Mouse (Mus musculus): Measurements from ENCODE around the gene Lrba.
A peak's percentile ranks its signal among the peaks of the same experiment; 100 is the strongest.

The Lrba gene

GRCm38 (mm10) chr3:86756548-86756947, 532.1 kb downstream of the Lrba start:
- DNase-seq (ENCODE audit: low spot score) = no peak

- DNase-seq (ENCODE audit: low spot score) = peak; percentile 49
Measured at GRCm38 (mm10) chr3:86758727-86759126, 534.2 kb downstream of the Lrba start.

- DNase-seq (ENCODE audit: low spot score) = peak; percentile 52
Measured at GRCm38 (mm10) chr3:86759383-86759782, 534.9 kb downstream of the Lrba start.

- peak; percentile 67 for DNase-seq (ENCODE audit: low spot score)
Measured at GRCm38 (mm10) chr3:86759834-86760233, 535.4 kb downstream of the Lrba start.

GRCm38 (mm10) chr3:86760474-86760873, 536.0 kb downstream of the Lrba start:
- DNase-seq (ENCODE audit: low spot score) = peak; percentile 41

GRCm38 (mm10) chr3:86761095-86762035, 536.9 kb downstream of the Lrba start:
- DNase-seq (ENCODE audit: low spot score) = peak; percentile 94

- DNase-seq (ENCODE audit: low spot score) = no peak
Measured at GRCm38 (mm10) chr3:86762036-86762415, 537.5 kb downstream of the Lrba start.

GRCm38 (mm10) chr3:86762456-86762855, 538.0 kb downstream of the Lrba start:
- no peak for DNase-seq (ENCODE audit: low spot score)

- DNase-seq (ENCODE audit: low spot score) = no peak
Measured at GRCm38 (mm10) chr3:86768553-86768952, 544.1 kb downstream of the Lrba start.

- no peak for DNase-seq (ENCODE audit: low spot score)
Measured at GRCm38 (mm10) chr3:86768969-86769368, 544.5 kb downstream of the Lrba start.

- DNase-seq (ENCODE audit: low spot score) = no peak
Measured at GRCm38 (mm10) chr3:86774566-86775443, 550.3 kb downstream of the Lrba start.

- no peak for DNase-seq (ENCODE audit: low spot score)
Measured at GRCm38 (mm10) chr3:86775444-86775828, 551.0 kb downstream of the Lrba start.

- no peak for DNase-seq (ENCODE audit: low spot score)
Measured at GRCm38 (mm10) chr3:86779704-86780103, 555.2 kb downstream of the Lrba start.

- DNase-seq (ENCODE audit: low spot score) = no peak
Measured at GRCm38 (mm10) chr3:86784051-86784450, 559.6 kb downstream of the Lrba start.

- DNase-seq (ENCODE audit: low spot score) = no peak
Measured at GRCm38 (mm10) chr3:86784930-86785329, 560.5 kb downstream of the Lrba start.

GRCm38 (mm10) chr3:86786280-86786679, 561.8 kb downstream of the Lrba start:
- DNase-seq (ENCODE audit: low spot score) = no peak

GRCm38 (mm10) chr3:86786845-86787351, 562.4 kb downstream of the Lrba start:
- DNase-seq (ENCODE audit: low spot score) = peak; percentile 22

- DNase-seq (ENCODE audit: low spot score) = no peak
Measured at GRCm38 (mm10) chr3:86787423-86788123, 563.1 kb downstream of the Lrba start.

GRCm38 (mm10) chr3:86788711-86789110, 564.2 kb downstream of the Lrba start:
- DNase-seq (ENCODE audit: low spot score) = peak; percentile 91

- peak; percentile 11 for DNase-seq (ENCODE audit: low spot score)
Measured at GRCm38 (mm10) chr3:86789752-86790151, 565.3 kb downstream of the Lrba start.

GRCm38 (mm10) chr3:86793264-86793663, 568.8 kb downstream of the Lrba start:
- no peak for DNase-seq (ENCODE audit: low spot score)

GRCm38 (mm10) chr3:86793720-86794191, 569.3 kb downstream of the Lrba start:
- no peak for DNase-seq (ENCODE audit: low spot score)

All from retina, embryonic 14.5 days (tissue).